Mouse (Mus musculus) liver, postnatal 0 days (tissue): ENCODE data around the gene Wdsub1. TPM values are rescaled to one million over a fixed set of nuclear protein-coding genes. Genes with fewer than 3 reads are reported as not detected.
A peak's percentile ranks its signal among the peaks of the same experiment; 100 is the strongest.
"Not testable (repeated sequence)": the region's sequence is repeated elsewhere in the genome, so short reads cannot be mapped to it uniquely, and the experiment has no call there.

Experiments used
- ATAC-seq: fragments of 200-750 bp; cut with Nextera tagmentation; 2 replicates; pipeline ENCODE4 v1.8.0; 2017; ENCODE audit warnings: mild to moderate bottlenecking, moderate library complexity
- DNase-seq: peaks from one replicate; pipeline ENCODE4 v3.0.0-alpha.2; 2016
- H3K27ac ChIP-seq: fragments of 300-500 bp; sonication (generic); 2 replicates; pipeline ENCODE4 v1.5.1; 2014; ENCODE audit warnings: antibody characterized with exemption, moderate library complexity, mild to moderate bottlenecking, low read depth
- H3K27me3 ChIP-seq: fragments of 300-500 bp; sonication (generic); 2 replicates; pipeline ENCODE4 v1.6.1; 2014; ENCODE audit warnings: low read length, control low read depth, mixed read lengths; ENCODE audit not compliant: insufficient read depth
- H3K36me3 ChIP-seq: fragments of 300-500 bp; sonication (generic); replicated peaks from 2 replicates; pipeline ENCODE4 v1.6.1; 2014; ENCODE audit warnings: mild to moderate bottlenecking, control low read depth, low read length, moderate library complexity, mixed read lengths; ENCODE audit not compliant: insufficient read depth
- H3K4me1 ChIP-seq: fragments of 300-500 bp; sonication (generic); 2 replicates; pipeline ENCODE4 v1.6.1; 2014; ENCODE audit warnings: antibody characterized with exemption, mild to moderate bottlenecking, control low read depth; ENCODE audit not compliant: insufficient read depth
- H3K4me2 ChIP-seq: fragments of 300-500 bp; sonication (generic); 2 replicates; pipeline ENCODE4 v1.6.1; 2014; ENCODE audit warnings: low read depth, mild to moderate bottlenecking, low read length, moderate library complexity, mixed read lengths
- H3K4me3 ChIP-seq: fragments of 300-500 bp; sonication (generic); 2 replicates; pipeline ENCODE4 v1.5.1; 2014; ENCODE audit warnings: low read depth, low read length
- H3K9ac ChIP-seq: fragments of 300-500 bp; sonication (generic); replicated peaks from 2 replicates; pipeline ENCODE4 v1.6.1; 2014; ENCODE audit warnings: mild to moderate bottlenecking, moderate library complexity
- H3K9me3 ChIP-seq: fragments of 300-500 bp; sonication (generic); 2 replicates; pipeline ENCODE4 v1.6.1; 2016; ENCODE audit warnings: mild to moderate bottlenecking, control low read depth, low read length, mixed read lengths
- CTCF ChIP-seq: sonication (generic); IDR thresholded peaks from 2 replicates; pipeline ENCODE4 v1.5.1; 2016; ENCODE audit warnings: antibody characterized with exemption, low read depth
- EP300 ChIP-seq: IDR thresholded peaks from 2 replicates; pipeline ENCODE4 v1.6.1; 2016; ENCODE audit warnings: antibody characterized with exemption, low read depth, mild to moderate bottlenecking
- WGBS: fragments of 180-500 bp; shearing (Covaris S2); extraction: QIAGEN DNeasy Blood & Tissue Kit; methylation state at CpG from one replicate; pipeline ENCODE4 v1.1.7; 2014; ENCODE audit not compliant: insufficient replicate concordance; 5-methylcytosine and 5-hydroxymethylcytosine counted together
- polyA plus RNA-seq: library from polyadenylated mRNA; unstranded; fragments of >200 nt; fragmentation: Nextera tagmentation; extraction: Ambion mirVana; gene quantifications from 2 replicates; pipeline ENCODE4 v1.2.1, GENCODE M21; 2015

Wdsub1 gene
- polyA plus RNA-seq, 1 experiment from 2014 or later, result 8.3 TPM

GRCm38 (mm10) chr2:59851885-59852284 lies 30.5 kb downstream of the Wdsub1 start:
- 0 out of 2 replicates have a peak, but pooled peaks have one; percentile 1 for TF ChIP-seq CTCF
- not testable (repeated sequence) for H3K4me2 ChIP-seq, H3K9ac ChIP-seq, DNase-seq, H3K4me1 ChIP-seq, H3K4me3 ChIP-seq, H3K27ac ChIP-seq, H3K27me3 ChIP-seq, H3K9me3 ChIP-seq, H3K36me3 ChIP-seq, ATAC-seq
- WGBS, result 49% methylated on average over 3 of the region's 5 CpGs

GRCm38 (mm10) chr2:59843848-59844247 lies 38.5 kb downstream of the Wdsub1 start:
- 83% methylated on average over 6 of the region's 6 CpGs for WGBS
- H3K9me3 ChIP-seq, result no peaks in the 10 kb centered on the region
- TF ChIP-seq CTCF (no peak), EP300 (no peak)
- peaks cover 2% of the 10 kb centered on the region; the same call in 1 of the 2 replicates for H3K4me1 ChIP-seq
- H3K9ac ChIP-seq, result no peak overlapping the region
- no peak overlapping the region for H3K4me3 ChIP-seq
- no peak overlapping the region for H3K4me2 ChIP-seq
- no peaks in the 10 kb centered on the region for H3K27me3 ChIP-seq
- DNase-seq, result no peak
- no peak for ATAC-seq
- H3K36me3 ChIP-seq, result peaks cover 16% of the 10 kb centered on the region
- no peak overlapping the region for H3K27ac ChIP-seq

GRCm38 (mm10) chr2:59843156-59843555 lies 39.2 kb downstream of the Wdsub1 start:
- Histone ChIP-seq H3K27me3 (no peaks in the 10 kb centered on the region), H3K4me1 (peaks cover 2% of the 10 kb centered on the region; the same call in 1 of the 2 replicates), H3K4me3 (no peak overlapping the region), H3K9me3 (no peaks in the 10 kb centered on the region), H3K36me3 (peaks cover 17% of the 10 kb centered on the region), H3K27ac (no peak overlapping the region), H3K4me2 (no peak overlapping the region), H3K9ac (no peak overlapping the region)
- no peak for TF ChIP-seq EP300
- TF ChIP-seq CTCF, result no peak
- DNase-seq, result no peak
- 85% methylated on average over 21 of the region's 21 CpGs for WGBS
- ATAC-seq, result no peak

GRCm38 (mm10) chr2:59842556-59843008 lies 39.8 kb downstream of the Wdsub1 start:
- Histone ChIP-seq H3K9ac (no peak overlapping the region), H3K9me3 (no peaks in the 10 kb centered on the region), H3K27ac (no peak overlapping the region), H3K36me3 (peaks cover 18% of the 10 kb centered on the region), H3K4me1 (peaks cover 2% of the 10 kb centered on the region; the same call in 1 of the 2 replicates), H3K27me3 (no peaks in the 10 kb centered on the region), H3K4me2 (no peak overlapping the region), H3K4me3 (no peak overlapping the region)
- no peak for ATAC-seq
- 61% methylated on average over 6 of the region's 6 CpGs for WGBS
- TF ChIP-seq CTCF, result no peak
- no peak for TF ChIP-seq EP300
- no peak for DNase-seq

- Histone ChIP-seq H3K9ac (no peak overlapping the region), H3K4me1 (peaks cover 2% of the 10 kb centered on the region; the same call in 1 of the 2 replicates), H3K9me3 (no peaks in the 10 kb centered on the region), H3K27me3 (no peaks in the 10 kb centered on the region), H3K27ac (no peak overlapping the region), H3K4me2 (no peak overlapping the region), H3K36me3 (peaks cover 21% of the 10 kb centered on the region), H3K4me3 (no peak overlapping the region)
- TF ChIP-seq EP300 (no peak), CTCF (no peak)
- 87% methylated on average over 11 of the region's 11 CpGs for WGBS
- no peak for ATAC-seq
- DNase-seq, result no peak
Observed at GRCm38 (mm10) chr2:59841944-59842343, 40.4 kb downstream of the Wdsub1 start.

GRCm38 (mm10) chr2:59841189-59841939 lies 41.0 kb downstream of the Wdsub1 start:
- 59% methylated on average over 12 of the region's 12 CpGs for WGBS
- Histone ChIP-seq H3K9me3 (no peaks in the 10 kb centered on the region), H3K4me1 (peaks cover 2% of the 10 kb centered on the region; the same call in 1 of the 2 replicates), H3K9ac (no peak overlapping the region), H3K27me3 (no peaks in the 10 kb centered on the region), H3K4me2 (no peak overlapping the region), H3K27ac (no peak overlapping the region), H3K4me3 (no peak overlapping the region), H3K36me3 (peaks cover 25% of the 10 kb centered on the region)
- DNase-seq, result peak; percentile 71
- peak; percentile 74 for ATAC-seq
- TF ChIP-seq CTCF, result no peak
- no peak for TF ChIP-seq EP300
